Mouse (Mus musculus) adrenal gland, postnatal 36 days (tissue): Measurements from ENCODE around the gene Atp5e. TPM values are rescaled to one million over a fixed set of nuclear protein-coding genes. Genes with fewer than 3 reads are reported as not detected.
A peak's percentile ranks its signal among the peaks of the same experiment; 100 is the strongest.

Source experiments
- DNase-seq, 2 experiments: peaks; one replicate each; pipeline ENCODE4 v3.0.0; 2021; ENCODE audit warnings: mixed read lengths in 1 of 2
- long read RNA-seq, 2 experiments: library from polyadenylated mRNA; stranded (forward); transcript quantifications; one replicate each; pipeline ENCODE4 v2.0.0; 2021; ENCODE audit warnings: borderline sequencing depth in 2 of 2
- total RNA-seq, 2 experiments: library from RNA; stranded (reverse); gene quantifications; 2 replicates each; pipeline ENCODE4 v1.2.3; 2021

The Atp5e gene
- total RNA-seq: 100 to 1,000 TPM; 528 to 595 TPM
- long read RNA-seq, experiment 1, transcript Atp5e-201 (3 exons, 421 nt): major isoform, 797 of 803 reads
- long read RNA-seq, experiment 1, partial matches to known transcripts: 0 of 803 reads
- long read RNA-seq, experiment 1, other reads (novel, unspliced or antisense): 5 of 803 reads
- long read RNA-seq, experiment 2, transcript Atp5e-201 (3 exons, 421 nt): major isoform, 467 of 471 reads
- long read RNA-seq, experiment 2, partial matches to known transcripts: 2 of 471 reads
- long read RNA-seq, experiment 2, other reads (novel, unspliced or antisense): 1 of 471 reads

- DNase-seq: peak; percentile 97
Measured at GRCm38 (mm10) chr2:174463789-174464523, at the start of gene Atp5e. Gene Atp5e (minus strand): TSS chr2:174464105.

GRCm38 (mm10) chr2:174509825-174510224, 45.9 kb upstream of the Atp5e start:
- DNase-seq: no peak

GRCm38 (mm10) chr2:174507998-174508397, 44.1 kb upstream of the Atp5e start:
- DNase-seq: no peak

- peak; percentile 37 to 50 for DNase-seq
Measured at GRCm38 (mm10) chr2:174502831-174503460, 39.0 kb upstream of the Atp5e start.

GRCm38 (mm10) chr2:174502321-174502720, 38.4 kb upstream of the Atp5e start:
- DNase-seq: no peak

GRCm38 (mm10) chr2:174501517-174501916, 37.6 kb upstream of the Atp5e start:
- DNase-seq: no peak

GRCm38 (mm10) chr2:174500814-174501503, 37.1 kb upstream of the Atp5e start:
- DNase-seq: no peak

- peak in 1 of 2 experiments; percentile 42 for DNase-seq
Measured at GRCm38 (mm10) chr2:174492858-174493257, 29.0 kb upstream of the Atp5e start.

- DNase-seq: no peak
Measured at GRCm38 (mm10) chr2:174487005-174487404, 23.1 kb upstream of the Atp5e start.

GRCm38 (mm10) chr2:174478746-174479145, 14.8 kb upstream of the Atp5e start:
- no peak for DNase-seq

GRCm38 (mm10) chr2:174477543-174478319, 13.8 kb upstream of the Atp5e start:
- DNase-seq: no peak

- DNase-seq: no peak
Measured at GRCm38 (mm10) chr2:174473550-174473927, 9.6 kb upstream of the Atp5e start.

- peak; percentile 100 for DNase-seq
Measured at GRCm38 (mm10) chr2:174472818-174473549, 9.1 kb upstream of the Atp5e start, which contains the start of gene Prelid3b. Gene Prelid3b (minus strand): TSS chr2:174473081.

GRCm38 (mm10) chr2:174472407-174472806, 8.5 kb upstream of the Atp5e start:
- no peak for DNase-seq

GRCm38 (mm10) chr2:174470786-174471405, 7.0 kb upstream of the Atp5e start:
- DNase-seq: peak in 1 of 2 experiments; percentile 32

GRCm38 (mm10) chr2:174470333-174470732, 6.4 kb upstream of the Atp5e start:
- peak; percentile 24 to 32 for DNase-seq

- no peak for DNase-seq
Measured at GRCm38 (mm10) chr2:174463370-174463769, 535 bp downstream of the Atp5e start.

- DNase-seq: no peak
Measured at GRCm38 (mm10) chr2:174459365-174459764, 4.5 kb downstream of the Atp5e start.

GRCm38 (mm10) chr2:174453681-174454080, 10.2 kb downstream of the Atp5e start:
- DNase-seq: peak; percentile 47 to 53

- no peak for DNase-seq
Measured at GRCm38 (mm10) chr2:174450353-174450752, 13.6 kb downstream of the Atp5e start, which contains the start of gene Tubb1. Gene Tubb1 (plus strand): TSS chr2:174450695.
